Mouse (Mus musculus): ENCODE measurements around the gene Iqsec2. TPM values are rescaled to one million over a fixed set of nuclear protein-coding genes. Genes with fewer than 3 reads are reported as not detected.

The Iqsec2 gene
- 100 to 1,000 TPM; 147 to 149 TPM for total RNA-seq (2021)
- long read RNA-seq, experiment 1, full-length matches to known transcripts = 5 of 91 reads
- long read RNA-seq, experiment 1, partial matches to known transcripts = 66 of 91 reads
- long read RNA-seq, experiment 1, other reads (novel, unspliced or antisense) = 20 of 91 reads
- long read RNA-seq, experiment 2, partial matches to known transcripts = 46 of 68 reads
- long read RNA-seq, experiment 2, other reads (novel, unspliced or antisense) = 21 of 68 reads

DNA sequence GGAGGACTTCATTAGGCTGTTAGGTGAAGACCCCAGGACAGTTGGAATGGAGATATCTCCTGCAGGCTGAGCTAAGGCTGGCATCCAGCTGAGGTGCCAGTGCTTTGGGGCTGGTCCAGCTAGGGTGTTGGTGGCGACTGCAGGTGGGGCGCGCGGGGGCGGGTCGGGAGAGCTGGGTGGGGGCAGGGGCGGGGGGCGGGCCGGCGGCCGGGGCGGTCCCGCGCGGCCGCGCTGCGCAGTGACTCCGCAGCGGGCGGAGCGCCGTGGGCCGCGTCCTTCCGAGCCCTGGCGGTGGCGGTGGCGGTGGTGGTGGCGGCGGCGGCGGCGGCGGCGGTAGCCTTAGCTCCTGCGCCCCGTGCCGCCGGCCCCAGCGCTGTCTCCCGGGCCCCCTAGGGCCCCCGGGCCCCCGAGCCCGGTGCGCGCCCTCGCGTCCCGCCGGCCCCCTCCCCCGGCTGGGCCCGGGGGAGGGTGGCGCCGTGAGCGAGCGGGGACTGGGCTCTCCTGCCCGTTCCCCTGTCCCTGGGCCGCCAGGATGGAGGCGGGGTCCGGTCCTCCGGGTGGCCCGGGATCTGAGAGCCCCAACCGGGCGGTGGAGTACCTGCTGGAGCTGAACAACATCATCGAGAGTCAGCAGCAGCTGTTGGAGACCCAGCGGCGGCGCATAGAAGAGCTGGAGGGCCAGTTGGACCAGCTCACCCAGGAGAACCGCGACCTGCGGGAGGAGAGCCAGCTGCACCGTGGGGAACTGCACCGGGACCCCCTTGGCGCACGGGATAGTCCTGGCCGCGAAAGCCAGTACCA, at the start of gene Iqsec2:
Gene Iqsec2, plus strand, starts transcription at position 328 of the 801 bp plus-strand sequence.
- intact Hi-C loops (cut with DNase I) = no loop called here
- peak in 1 of 2 experiments; percentile 19 for DNase-seq (ENCODE audit: low spot score in 2 of 2)

DNA sequence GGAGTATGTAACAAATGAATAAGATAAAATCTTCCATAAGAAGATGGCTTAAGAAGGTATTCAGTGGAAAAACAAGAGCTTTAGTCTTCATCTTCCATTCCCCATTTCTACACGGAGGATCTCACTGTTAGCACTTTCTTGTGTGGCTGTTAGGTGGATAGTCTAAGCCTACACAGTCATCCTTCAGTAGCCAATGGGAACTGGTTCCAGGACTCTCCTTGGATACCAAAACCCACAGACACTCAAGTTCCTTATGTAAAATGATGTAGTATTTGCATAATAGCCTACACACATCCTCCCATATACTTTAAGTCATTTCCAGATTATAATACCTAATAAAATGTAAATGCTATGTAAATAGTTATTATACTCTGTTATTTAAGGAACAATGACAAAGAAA, 46.5 kb upstream of the Iqsec2 start:
- intact Hi-C loops (cut with DNase I) = no loop called here
- DNase-seq (ENCODE audit: low spot score in 2 of 2) = peak in 1 of 2 experiments; percentile 6

- intact Hi-C loops (cut with DNase I) = no loop called here
- DNase-seq (ENCODE audit: low spot score in 2 of 2) = no peak
These were observed 22.4 kb upstream of the Iqsec2 start for GRCm38 (mm10) chrX:152121687-152122086.

DNA sequence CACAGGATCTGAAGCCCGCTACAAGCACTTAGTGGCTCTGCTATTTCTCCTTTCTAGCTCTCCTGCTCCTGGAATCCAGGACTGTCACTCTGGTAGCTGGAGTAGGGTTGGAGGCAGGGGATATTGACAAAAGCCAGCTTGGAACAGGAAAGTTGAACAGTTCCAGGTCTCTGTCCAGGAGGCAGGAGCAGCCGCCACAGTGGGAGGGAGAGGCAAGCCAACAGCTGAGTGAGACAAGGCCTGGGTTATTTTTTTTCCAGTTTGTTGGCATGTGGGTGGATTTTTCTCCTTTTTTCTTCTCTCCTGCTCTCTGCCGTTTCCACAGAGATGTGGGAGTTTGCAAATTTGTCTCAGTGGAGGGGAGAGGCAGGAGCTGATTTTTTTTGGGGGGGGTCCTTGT, 13.3 kb upstream of the Iqsec2 start:
- peak; percentile 26 to 57 for DNase-seq (ENCODE audit: low spot score in 2 of 2)
- intact Hi-C loops (cut with DNase I) = loop anchor here (5.0 kb wide), 1 partner anchor 53 kb away; no protein-coding TSS in a partner anchor

DNA sequence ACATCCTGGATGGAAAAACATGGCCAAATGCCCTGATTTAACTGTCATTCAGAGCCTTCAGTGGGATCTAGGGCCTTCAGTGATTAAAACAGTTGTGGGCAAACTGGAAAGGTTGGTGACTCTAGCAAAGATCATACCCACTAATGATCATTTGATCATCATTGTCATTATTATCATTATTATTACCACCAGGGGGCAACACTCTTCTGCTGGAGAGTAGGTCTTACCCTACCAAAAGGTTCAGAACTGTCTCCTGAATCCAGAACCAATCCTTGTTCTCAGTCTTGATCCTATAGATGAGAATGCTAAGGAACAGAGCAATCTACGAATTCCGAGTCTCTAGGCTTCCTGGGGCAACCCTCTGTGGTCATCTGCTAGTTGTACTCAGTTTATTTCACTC, 12.0 kb upstream of the Iqsec2 start:
- intact Hi-C loops (cut with DNase I) = loop anchor here (5.0 kb wide), 1 partner anchor 55 kb away; no protein-coding TSS in a partner anchor
- DNase-seq (ENCODE audit: low spot score in 2 of 2) = no peak

DNA sequence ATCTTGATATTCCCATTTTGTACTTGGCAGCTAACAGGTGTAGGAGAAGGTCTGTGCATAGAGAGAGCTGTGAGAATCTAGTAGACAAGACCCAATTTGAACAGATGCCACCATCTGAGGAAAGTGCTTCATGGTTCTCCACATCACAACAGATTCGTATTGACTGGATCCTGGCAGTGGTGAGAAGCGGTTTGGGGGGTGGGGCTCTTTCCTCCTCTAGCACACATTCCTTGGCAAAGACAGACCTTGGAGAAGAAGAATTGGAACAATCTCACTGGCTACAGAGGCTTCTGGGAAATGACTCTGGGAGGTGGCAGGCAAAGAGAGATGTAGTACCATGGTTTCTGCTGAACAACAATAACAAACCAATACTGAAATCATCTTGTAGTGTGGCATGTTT, 8.9 kb upstream of the Iqsec2 start:
- peak in 1 of 2 experiments; percentile 55 for DNase-seq (ENCODE audit: low spot score in 2 of 2)
- intact Hi-C loops (cut with DNase I) = no loop called here

DNA sequence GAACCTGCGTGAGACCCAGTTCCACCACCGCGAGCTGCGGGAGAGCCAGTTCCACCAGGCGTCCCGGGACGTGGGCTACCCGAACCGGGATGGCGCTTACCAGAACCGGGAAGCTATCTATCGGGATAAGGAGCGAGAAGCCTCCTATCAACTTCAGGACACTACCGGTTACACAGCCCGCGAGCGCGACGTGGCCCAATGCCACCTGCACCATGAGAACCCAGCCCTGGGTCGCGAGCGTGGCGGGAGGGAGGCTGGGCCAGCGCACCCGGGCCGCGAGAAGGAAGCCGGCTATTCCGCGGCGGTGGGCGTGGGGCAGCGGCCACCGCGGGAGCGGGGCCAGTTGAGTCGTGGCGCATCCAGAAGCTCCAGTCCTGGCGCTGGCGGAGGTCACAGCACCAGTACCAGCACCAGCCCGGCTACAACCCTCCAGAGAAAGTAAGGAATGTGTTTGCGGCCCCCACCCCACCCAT, 710 bp downstream of the Iqsec2 start:
- intact Hi-C loops (cut with DNase I) = loop anchor here (5.0 kb wide), 1 partner anchor 77 kb away; no protein-coding TSS in a partner anchor
- DNase-seq (ENCODE audit: low spot score in 2 of 2) = no peak

DNA sequence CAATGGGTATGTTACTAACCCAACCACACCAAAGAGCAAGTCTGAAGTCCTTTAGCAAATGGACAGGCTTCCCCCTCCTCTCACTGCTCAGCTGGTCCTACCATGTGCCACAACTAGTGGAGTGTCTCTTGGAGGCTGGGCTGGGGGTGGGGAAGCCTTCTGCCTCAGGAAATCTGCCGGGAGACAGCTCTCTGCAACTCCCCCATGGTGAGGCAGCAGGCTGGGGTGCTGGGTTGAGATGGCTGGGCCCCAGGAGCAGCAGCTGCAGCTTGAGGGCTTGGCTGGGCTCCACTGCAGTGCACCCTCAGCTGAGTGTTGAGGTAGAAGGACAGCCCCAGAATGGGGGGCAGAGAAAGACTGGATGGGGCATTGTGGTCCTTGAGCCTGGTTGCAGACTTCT, 2.1 kb downstream of the Iqsec2 start:
- intact Hi-C loops (cut with DNase I) = loop anchor here (2.0 to 5.0 kb wide), 2 partner anchors 79 to 129 kb away; partner anchors contain the start of genes Ribc1 and Smc1a
- peak; percentile 60 to 69 for DNase-seq (ENCODE audit: low spot score in 2 of 2)

- intact Hi-C loops (cut with DNase I) = loop anchor here (2.0 to 5.0 kb wide), 2 partner anchors 79 to 130 kb away; partner anchors contain the start of genes Ribc1 and Smc1a
- no peak for DNase-seq (ENCODE audit: low spot score in 2 of 2)
These were observed 2.6 kb downstream of the Iqsec2 start for GRCm38 (mm10) chrX:152146691-152147090.

DNA sequence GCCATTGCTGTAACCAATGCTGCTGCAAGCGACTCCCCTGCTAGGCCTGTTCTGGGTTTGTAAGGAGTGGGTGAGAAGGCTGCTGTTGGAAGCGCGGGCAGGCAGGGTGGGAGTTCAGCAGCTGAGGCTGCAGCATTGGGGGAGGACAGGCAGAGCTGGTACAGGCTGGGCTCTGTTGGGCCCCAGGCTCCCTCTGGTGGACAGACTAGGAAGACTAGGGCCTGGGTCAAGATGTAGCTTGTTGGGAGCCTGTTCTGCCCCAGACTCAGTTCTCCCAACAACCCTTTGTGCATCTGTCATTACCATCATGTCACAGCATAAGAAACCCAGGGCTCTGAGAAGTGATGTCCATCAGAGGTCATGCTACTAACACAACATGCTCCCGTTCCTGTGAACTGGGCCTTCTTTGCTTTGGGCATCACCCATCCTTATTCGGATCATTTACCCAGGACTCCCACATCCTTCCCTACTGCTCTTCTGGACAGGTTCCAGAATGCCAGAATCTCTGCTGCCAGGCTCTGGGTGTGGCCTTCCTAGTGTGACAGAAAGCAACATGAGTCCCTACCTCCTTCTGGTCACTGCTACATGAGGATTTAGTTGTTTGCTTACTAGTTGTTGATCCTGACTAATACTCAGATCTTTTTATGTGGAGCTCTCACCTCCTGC, 3.5 kb downstream of the Iqsec2 start:
- peak; percentile 72 to 78 for DNase-seq (ENCODE audit: low spot score in 2 of 2)
- intact Hi-C loops (cut with DNase I) = loop anchor here (2.0 to 5.0 kb wide), 2 partner anchors 80 to 131 kb away; partner anchors contain the start of genes Ribc1 and Smc1a

DNA sequence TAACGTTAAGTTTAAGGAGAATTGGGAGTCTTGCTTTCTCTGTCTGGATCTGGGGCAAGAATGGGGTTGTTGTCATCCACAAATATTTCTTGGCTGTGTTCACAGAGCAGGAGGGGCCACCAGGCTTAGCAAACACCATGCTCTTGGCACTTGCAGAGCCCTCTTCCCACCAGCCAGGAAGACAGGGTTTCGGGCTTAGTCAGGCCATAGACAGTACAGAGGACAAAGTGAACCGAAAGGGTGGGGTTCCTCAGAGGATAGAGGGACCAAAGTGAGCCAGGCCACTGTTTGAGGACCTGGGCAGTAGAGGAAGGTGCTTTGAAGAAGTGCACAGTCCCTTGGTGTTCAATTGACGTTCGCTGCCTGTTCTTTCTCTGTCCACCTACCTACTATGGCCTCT, 4.6 kb downstream of the Iqsec2 start:
- no peak for DNase-seq (ENCODE audit: low spot score in 2 of 2)
- intact Hi-C loops (cut with DNase I) = loop anchor here (5.0 kb wide), 1 partner anchor 81 kb away; no protein-coding TSS in a partner anchor

GRCm38 (mm10) chrX:152151709-152152108, 7.6 kb downstream of the Iqsec2 start:
- DNase-seq (ENCODE audit: low spot score in 2 of 2) = peak; percentile 55 to 56
- intact Hi-C loops (cut with DNase I) = loop anchor here (10.0 kb wide), 1 partner anchor 187 kb away; no protein-coding TSS in a partner anchor

DNA sequence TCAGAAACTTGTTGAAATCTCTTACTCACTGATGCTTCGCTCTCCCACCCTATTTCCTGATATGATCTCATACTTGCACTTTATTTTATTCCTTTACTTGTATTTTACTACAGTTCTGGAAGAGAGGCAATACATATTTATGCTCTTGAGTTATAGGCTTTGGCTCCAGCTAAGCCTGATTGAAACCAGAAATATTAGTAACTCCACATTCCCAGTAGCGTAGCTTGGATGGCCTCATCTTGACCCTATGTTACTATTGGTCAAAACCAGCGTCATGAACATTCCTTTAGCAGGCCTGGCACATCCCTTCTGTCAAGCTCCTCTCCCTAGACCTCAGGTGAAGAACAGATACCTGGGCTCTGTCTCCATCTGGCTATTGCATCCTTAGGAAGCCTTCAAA, 14.2 kb downstream of the Iqsec2 start:
- no peak for DNase-seq (ENCODE audit: low spot score in 2 of 2)
- intact Hi-C loops (cut with DNase I) = loop anchor here (10.0 kb wide), 1 partner anchor 193 kb away; no protein-coding TSS in a partner anchor

DNA sequence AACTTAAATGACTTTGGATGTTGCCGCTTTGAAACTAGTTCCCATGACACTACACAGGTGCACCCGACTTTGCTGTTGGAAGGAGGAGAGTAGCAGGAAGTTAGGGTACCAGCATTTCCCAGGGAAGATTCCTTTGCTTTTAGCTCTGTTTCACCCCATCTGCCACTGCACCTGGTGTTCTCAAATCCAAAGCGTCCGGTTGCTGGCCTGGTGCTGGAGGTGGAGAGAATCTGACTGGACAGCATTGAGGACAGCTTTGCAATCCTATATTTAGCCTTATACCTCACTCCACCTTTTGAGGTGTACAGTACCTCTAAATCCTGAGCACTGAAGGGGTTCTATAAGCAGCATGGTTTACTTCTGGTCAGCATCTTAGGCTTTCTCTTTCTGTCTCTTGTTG, 17.3 kb downstream of the Iqsec2 start:
- no peak for DNase-seq (ENCODE audit: low spot score in 2 of 2)
- intact Hi-C loops (cut with DNase I) = no loop called here

DNA sequence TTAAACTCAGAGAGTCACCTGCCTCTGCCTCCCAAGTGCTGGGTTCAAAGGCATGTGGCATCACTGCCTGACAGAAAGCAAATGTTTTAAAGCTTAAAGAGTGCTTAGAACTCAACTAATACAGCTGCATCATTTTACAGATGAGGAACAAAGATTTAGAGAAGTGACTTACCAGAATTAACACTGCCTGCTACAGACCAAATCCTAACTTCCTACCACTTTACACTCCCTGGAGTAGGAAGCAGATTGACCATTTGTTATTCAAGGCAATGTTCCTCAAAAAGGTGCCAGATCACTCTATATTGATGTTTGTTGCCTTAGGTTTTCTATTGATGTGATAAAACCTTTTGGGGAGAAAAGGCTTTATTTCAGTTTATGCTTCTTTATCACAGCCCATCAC, 20.0 kb downstream of the Iqsec2 start:
- intact Hi-C loops (cut with DNase I) = no loop called here

DNA sequence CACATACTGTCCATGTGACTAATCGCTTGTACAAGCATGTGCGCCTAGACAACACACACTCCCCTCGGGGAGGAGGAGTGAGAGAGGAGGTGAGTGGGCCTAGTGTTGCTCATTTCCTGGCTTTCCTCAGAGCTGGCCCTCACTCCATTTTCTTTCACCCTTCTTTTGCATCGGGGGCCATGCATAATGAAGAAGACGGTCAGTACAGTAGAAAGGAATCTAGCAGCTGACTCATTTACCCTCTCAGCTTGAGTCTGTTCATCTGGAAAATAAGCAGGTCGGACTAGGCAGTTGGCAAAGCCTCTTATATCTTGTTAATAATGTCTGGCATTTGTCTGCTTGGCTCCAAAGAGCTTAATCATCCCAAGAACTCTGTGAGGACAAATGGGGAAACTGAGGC, 22.1 kb downstream of the Iqsec2 start:
- DNase-seq (ENCODE audit: low spot score in 2 of 2) = no peak
- intact Hi-C loops (cut with DNase I) = no loop called here

More for the DNA sequence above, 20.0 kb downstream of the Iqsec2 start:
- DNase-seq (ENCODE audit: low spot score in 2 of 2) = no peak

DNA sequence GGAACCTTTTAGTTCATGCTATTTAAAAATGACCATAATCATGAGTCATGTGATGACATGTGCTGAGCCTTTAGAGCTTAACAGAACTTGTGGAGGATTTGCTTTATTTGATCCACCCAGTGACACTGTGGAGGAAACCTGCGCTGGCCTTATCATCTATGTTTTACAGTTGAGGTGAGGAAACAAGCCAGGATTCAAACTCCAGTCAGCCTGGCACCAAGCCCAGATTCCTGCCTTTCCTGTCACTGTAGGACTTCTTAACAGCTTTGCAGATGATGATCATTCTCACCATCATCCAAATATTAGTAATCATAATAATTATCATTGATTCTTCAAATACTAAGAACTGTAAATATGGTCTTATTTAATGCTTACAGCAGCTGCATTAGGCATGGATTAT, 24.5 kb downstream of the Iqsec2 start:
- intact Hi-C loops (cut with DNase I) = no loop called here
- no peak for DNase-seq (ENCODE audit: low spot score in 2 of 2)

- intact Hi-C loops (cut with DNase I) = no loop called here
- peak; percentile 37 to 52 for DNase-seq (ENCODE audit: low spot score in 2 of 2)
These were observed 27.3 kb downstream of the Iqsec2 start for GRCm38 (mm10) chrX:152171041-152172026.
